Mouse (Mus musculus): ENCODE results near the gene Alox8. TPM values are rescaled to one million over a fixed set of nuclear protein-coding genes. Genes with fewer than 3 reads are reported as not detected.

The Alox8 gene
- polyA plus RNA-seq (2015; fragmentation: Nextera tagmentation; extraction: Ambion mirVana), result 0.05 and 0.06 TPM in 2 replicates

DNA sequence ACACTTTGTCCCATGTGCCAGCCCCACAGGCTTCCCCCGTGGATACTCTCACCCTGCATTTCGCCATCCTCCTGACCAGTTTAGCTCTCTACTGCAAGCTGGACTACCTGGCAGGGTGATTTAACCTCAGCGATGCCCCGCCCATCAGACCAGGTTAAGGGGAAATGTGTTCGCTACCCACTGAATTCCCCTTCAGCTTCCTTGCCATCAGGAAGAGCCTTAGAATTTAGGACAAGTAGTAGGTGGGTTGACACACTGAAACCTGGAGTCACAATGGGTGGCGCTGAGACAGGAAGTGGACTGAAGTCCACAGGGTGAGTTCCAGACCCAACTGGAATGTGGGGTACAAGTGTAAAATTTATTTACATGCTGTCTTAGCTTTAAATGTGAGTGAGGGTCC lies at the start of gene Alox8:
Gene Alox8, minus strand, starts transcription at position 101 of the 400 bp plus-strand sequence.
- H3K9ac ChIP-seq, result no peak within 1 kb of the TSS
- H3K4me1 ChIP-seq (replicated peaks), result no peaks in the 10 kb centered on the region
- H3K4me2 ChIP-seq, result no peak within 1 kb of the TSS
- H3K27ac ChIP-seq (replicated peaks), result no peak within 1 kb of the TSS
- no peaks in the 10 kb centered on the region for H3K36me3 ChIP-seq (replicated peaks)
- no peaks in the 10 kb centered on the region for H3K9me3 ChIP-seq (replicated peaks)
- H3K4me3 ChIP-seq (replicated peaks), result no peak within 1 kb of the TSS
- no peak for ATAC-seq (ENCODE audit: insufficient read depth)
- WGBS (ENCODE audit: insufficient replicate concordance), result 22% methylated on average over 6 of the region's 6 CpGs
- peaks cover 54% of the 10 kb centered on the region for H3K27me3 ChIP-seq

DNA sequence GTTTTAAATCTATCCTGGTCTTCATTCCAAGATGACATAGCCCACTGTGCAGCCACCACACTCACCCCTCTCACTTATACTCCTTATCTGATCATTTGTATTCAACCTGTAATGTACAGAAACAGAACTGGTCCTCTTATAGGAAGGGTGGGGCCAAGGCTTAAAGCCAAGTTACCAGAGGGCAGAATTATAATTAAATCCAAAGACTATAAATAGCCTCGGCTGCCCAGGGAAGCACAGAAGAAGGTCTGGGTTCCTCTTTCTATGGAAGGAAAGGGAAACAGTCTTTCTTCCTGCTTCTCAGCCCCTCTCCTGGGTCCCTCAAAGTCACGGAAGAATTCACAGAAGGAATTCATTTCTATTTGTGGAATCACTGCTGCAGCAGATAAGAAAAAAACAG lies 48.0 kb upstream of the Alox8 start:
- no peak overlapping the region for H3K4me2 ChIP-seq
- 11% methylated on average over 2 of the region's 2 CpGs for WGBS (ENCODE audit: insufficient replicate concordance)
- H3K27ac ChIP-seq (replicated peaks), result no peak overlapping the region

DNA sequence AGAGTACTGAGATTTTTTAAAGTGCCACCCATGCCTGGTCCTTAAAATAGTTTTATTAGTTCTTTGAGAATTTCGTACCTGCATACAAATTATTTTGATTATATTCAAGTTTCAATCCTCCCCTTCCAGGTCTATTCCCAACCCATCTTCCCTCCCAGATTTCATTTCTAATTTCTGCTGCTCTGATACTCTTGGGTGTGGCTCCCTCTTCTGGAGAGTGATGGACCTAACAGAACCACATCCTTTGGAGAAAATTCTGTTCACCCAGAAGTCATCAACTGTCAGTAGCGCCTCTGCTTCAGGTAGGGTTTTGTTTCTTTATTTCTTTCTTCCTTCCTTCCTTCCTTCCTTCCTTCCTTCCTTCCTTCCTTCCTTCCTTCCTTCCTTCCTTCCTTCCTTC lies 47.3 kb upstream of the Alox8 start:
- 9% methylated on average over 2 of the region's 2 CpGs for WGBS (ENCODE audit: insufficient replicate concordance)
- no peak for ATAC-seq (ENCODE audit: insufficient read depth)
- H3K9me3 ChIP-seq (replicated peaks), result no peaks in the 10 kb centered on the region

More for the DNA sequence above, 48.0 kb upstream of the Alox8 start:
- Histone ChIP-seq H3K27me3 (peaks cover 7% of the 10 kb centered on the region), H3K36me3 (replicated peaks) (no peaks in the 10 kb centered on the region), H3K9ac (no peak overlapping the region), H3K4me1 (replicated peaks) (no peaks in the 10 kb centered on the region), H3K9me3 (replicated peaks) (no peaks in the 10 kb centered on the region), H3K4me3 (replicated peaks) (no peak overlapping the region)
- no peak for ATAC-seq (ENCODE audit: insufficient read depth)

DNA sequence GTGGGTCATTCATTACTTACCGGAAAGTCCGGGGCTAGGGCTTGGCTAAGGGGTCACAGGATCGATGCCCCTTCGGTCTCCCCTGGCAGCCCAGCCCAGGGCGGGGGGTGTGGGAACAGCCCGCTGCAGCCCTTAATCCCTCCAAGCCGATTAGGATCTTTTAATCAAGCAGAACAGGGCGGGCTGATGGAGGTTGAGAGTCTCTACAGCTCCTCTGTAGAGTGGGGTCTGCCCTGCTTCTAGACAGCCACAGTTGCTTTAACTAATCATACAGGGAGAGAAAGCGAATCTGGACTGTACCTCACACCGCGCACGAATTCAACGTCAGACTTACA lies 39.2 kb upstream of the Alox8 start, which contains the start of gene Gucy2e:
Gene Gucy2e, minus strand, starts transcription at position 111 of the 335 bp plus-strand sequence.
- no peak within 1 kb of the TSS for H3K9ac ChIP-seq
- peak within 1 kb of the TSS; percentile 63 for H3K4me2 ChIP-seq
- H3K27me3 ChIP-seq, result peaks cover 65% of the 10 kb centered on the region
- H3K4me1 ChIP-seq (replicated peaks), result peaks cover 12% of the 10 kb centered on the region
- no peak for ATAC-seq (ENCODE audit: insufficient read depth)
- WGBS (ENCODE audit: insufficient replicate concordance), result 20% methylated on average over 13 of the region's 13 CpGs
- peak within 1 kb of the TSS; percentile 42 for H3K4me3 ChIP-seq (replicated peaks)
- H3K36me3 ChIP-seq (replicated peaks), result no peaks in the 10 kb centered on the region
- H3K9me3 ChIP-seq (replicated peaks), result no peaks in the 10 kb centered on the region
- no peak within 1 kb of the TSS for H3K27ac ChIP-seq (replicated peaks)

More for the DNA sequence above, 47.3 kb upstream of the Alox8 start:
- Histone ChIP-seq H3K36me3 (replicated peaks) (no peaks in the 10 kb centered on the region), H3K4me2 (no peak overlapping the region), H3K4me3 (replicated peaks) (no peak overlapping the region), H3K27me3 (peaks cover 7% of the 10 kb centered on the region), H3K9ac (no peak overlapping the region), H3K4me1 (replicated peaks) (no peaks in the 10 kb centered on the region), H3K27ac (replicated peaks) (no peak overlapping the region)

DNA sequence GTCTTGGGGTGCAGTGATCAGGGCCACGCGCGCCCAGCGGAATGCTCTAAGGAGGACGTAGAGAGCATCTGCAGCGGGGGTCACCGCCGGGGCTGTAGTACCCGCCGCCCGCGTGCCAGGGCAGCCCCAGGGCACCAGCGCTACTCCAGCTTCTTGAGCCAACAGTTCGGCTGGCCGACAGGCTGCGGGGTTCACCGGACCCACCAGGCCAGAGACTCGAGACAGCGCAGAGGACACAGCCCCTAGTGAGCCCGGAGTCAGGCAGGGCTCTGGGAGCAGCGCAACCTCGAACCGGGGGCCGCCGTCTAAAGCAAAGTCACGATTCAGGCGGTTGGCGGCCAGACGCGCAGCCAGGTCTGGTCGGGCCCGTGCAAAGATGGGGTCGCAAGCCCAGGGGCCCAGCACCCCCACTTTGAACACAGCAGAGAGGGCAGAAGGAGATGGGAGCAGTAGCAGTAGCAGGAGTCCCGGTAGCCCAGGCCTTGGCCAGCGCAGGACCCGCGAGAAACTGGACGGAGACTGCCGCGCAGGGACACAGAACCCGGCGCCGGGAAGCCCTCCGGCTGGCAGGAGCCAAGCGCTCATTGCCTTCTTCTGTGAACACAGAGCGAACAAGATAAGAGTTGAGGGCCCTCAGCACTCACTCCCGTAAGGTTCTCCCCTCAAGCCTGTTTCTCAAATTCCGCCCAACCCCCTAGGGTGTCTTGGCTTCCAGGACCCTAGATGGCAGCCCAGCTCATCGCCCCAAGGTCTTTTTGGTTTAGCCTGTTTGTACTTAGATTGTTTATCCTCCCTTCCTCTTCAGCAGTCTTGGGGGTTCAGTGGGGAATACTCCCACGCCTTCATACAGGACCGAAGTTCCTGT lies 38.6 kb upstream of the Alox8 start:
- H3K27me3 ChIP-seq, result peaks cover 65% of the 10 kb centered on the region
- H3K4me3 ChIP-seq (replicated peaks), result peak overlapping the region; percentile 42
- no peak overlapping the region for H3K27ac ChIP-seq (replicated peaks)
- H3K9me3 ChIP-seq (replicated peaks), result no peaks in the 10 kb centered on the region
- H3K9ac ChIP-seq, result no peak overlapping the region
- H3K4me2 ChIP-seq, result peak overlapping the region; percentile 63
- H3K4me1 ChIP-seq (replicated peaks), result peaks cover 12% of the 10 kb centered on the region
- no peaks in the 10 kb centered on the region for H3K36me3 ChIP-seq (replicated peaks)
- no peak for ATAC-seq (ENCODE audit: insufficient read depth)
- WGBS (ENCODE audit: insufficient replicate concordance), result 4% methylated on average over 51 of the region's 51 CpGs

DNA sequence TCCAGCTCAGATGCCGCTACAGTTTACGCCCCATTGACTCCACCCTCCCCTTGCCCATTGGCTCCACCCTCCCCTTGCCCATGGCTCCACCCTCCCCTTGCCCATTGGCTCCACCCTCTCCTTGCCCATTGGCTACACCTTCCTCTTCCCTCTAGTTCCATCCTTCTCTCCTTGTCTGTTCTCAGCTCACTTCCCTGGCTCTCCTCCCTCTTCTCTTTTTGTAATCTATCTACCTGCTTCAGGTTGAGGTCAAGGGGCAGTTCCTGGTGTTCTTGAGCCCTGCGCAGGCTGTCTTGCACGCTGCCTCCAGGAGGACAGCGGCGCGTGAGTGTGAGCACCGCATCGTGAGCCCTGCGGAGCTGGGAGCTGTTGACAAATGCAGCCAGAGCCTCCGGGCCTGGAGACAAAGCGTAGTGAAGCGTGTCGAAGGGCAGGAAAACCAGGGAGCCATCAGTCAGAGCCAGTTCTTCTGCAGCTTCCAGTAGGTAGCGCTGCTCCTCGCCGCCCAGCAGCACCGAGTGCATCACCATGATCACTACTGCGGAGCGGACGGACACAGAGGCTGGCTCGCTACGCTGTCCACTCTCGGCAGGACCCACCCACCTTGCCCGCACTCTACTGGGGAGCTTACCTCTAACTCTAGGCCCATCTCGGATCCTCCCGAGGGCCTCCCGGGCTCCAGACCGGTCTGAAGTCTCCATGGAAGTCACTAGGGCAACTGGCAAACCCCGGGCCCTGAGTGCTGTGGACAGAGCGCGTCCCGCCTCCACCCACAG lies 37.8 kb upstream of the Alox8 start:
- peaks cover 12% of the 10 kb centered on the region for H3K4me1 ChIP-seq (replicated peaks)
- H3K9me3 ChIP-seq (replicated peaks), result no peaks in the 10 kb centered on the region
- no peaks in the 10 kb centered on the region for H3K36me3 ChIP-seq (replicated peaks)
- no peak overlapping the region for H3K9ac ChIP-seq
- peak overlapping the region; percentile 42 for H3K4me3 ChIP-seq (replicated peaks)
- peaks cover 65% of the 10 kb centered on the region for H3K27me3 ChIP-seq
- 2% methylated on average over 33 of the region's 33 CpGs for WGBS (ENCODE audit: insufficient replicate concordance)
- ATAC-seq (ENCODE audit: insufficient read depth), result peak; percentile 64
- peak overlapping the region; percentile 63 for H3K4me2 ChIP-seq
- H3K27ac ChIP-seq (replicated peaks), result no peak overlapping the region

DNA sequence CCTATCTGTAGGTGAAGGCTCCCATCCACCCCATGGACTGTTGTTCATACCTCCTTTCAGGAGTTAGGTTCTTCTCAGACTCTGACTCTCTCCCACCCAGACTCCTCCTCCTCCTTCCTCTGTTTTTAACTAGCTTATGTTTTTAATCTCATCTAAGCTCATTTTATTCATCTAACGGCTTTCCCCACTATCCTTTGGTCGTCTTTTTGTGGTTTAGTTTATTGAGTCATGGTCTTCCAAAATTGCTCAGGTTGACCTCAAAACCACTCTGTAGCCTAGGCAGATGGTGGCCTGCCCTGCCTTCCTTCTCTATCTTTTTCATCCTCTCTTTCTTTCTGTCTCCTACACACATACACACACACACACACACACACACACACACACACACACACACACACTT lies 35.5 kb upstream of the Alox8 start:
- peaks cover 65% of the 10 kb centered on the region for H3K27me3 ChIP-seq
- no peak overlapping the region for H3K9ac ChIP-seq
- no peaks in the 10 kb centered on the region for H3K36me3 ChIP-seq (replicated peaks)
- 27% methylated on average over 2 of the region's 2 CpGs for WGBS (ENCODE audit: insufficient replicate concordance)
- ATAC-seq (ENCODE audit: insufficient read depth), result no peak
- no peak overlapping the region for H3K27ac ChIP-seq (replicated peaks)
- no peaks in the 10 kb centered on the region for H3K9me3 ChIP-seq (replicated peaks)
- peaks cover 12% of the 10 kb centered on the region for H3K4me1 ChIP-seq (replicated peaks)
- no peak overlapping the region for H3K4me2 ChIP-seq
- H3K4me3 ChIP-seq (replicated peaks), result no peak overlapping the region

DNA sequence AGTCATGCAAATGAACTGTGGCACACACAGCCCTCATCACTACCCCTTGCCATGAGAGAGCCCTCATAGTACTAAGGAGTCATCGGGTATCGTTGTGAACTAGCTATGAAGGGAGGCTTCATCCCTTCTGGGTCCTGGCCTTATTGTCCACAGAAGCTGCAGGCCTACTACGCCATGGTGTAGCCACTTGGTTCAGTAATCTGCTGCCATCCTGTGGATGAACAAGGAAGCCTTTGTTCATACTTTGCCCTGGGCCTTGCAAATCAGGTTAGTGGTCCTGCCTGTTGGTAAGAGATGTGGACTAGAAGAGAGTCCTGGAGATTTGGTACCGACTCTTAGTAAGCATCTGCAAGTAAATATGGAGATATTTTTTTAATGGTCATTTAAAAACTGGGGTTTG lies 32.8 kb upstream of the Alox8 start:
- ATAC-seq (ENCODE audit: insufficient read depth), result no peak
- Histone ChIP-seq H3K4me3 (replicated peaks) (no peak overlapping the region), H3K4me1 (replicated peaks) (peaks cover 6% of the 10 kb centered on the region), H3K27ac (replicated peaks) (no peak overlapping the region), H3K9ac (no peak overlapping the region), H3K9me3 (replicated peaks) (no peaks in the 10 kb centered on the region), H3K27me3 (peaks cover 53% of the 10 kb centered on the region), H3K36me3 (replicated peaks) (no peaks in the 10 kb centered on the region), H3K4me2 (no peak overlapping the region)
- 61% methylated on average over 4 of the region's 4 CpGs for WGBS (ENCODE audit: insufficient replicate concordance)

DNA sequence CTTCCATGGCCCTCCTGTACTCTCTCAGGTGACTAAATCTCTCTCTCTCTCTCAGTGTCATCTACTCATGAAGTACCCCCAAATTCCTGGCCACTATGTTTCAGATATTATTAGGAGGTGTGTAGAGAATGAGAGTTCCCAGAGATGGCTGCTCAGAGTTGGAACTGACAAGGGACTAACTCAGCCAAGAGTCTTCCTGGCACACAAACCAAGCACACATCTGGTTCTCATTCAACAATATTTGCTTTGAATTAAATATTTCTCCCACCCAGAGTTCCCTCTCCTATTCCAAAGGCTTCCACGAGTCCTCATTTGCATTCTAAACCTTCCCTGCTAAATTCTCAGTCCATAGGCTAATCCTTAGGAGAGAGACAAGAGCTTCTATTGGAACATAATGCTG lies 28.1 kb upstream of the Alox8 start:
- no peaks in the 10 kb centered on the region for H3K9me3 ChIP-seq (replicated peaks)
- no peak overlapping the region for H3K27ac ChIP-seq (replicated peaks)
- H3K27me3 ChIP-seq, result peaks cover 22% of the 10 kb centered on the region
- H3K4me1 ChIP-seq (replicated peaks), result no peaks in the 10 kb centered on the region
- H3K9ac ChIP-seq, result no peak overlapping the region
- ATAC-seq (ENCODE audit: insufficient read depth), result no peak
- 22% methylated on average over 1 of the region's 1 CpGs for WGBS (ENCODE audit: insufficient replicate concordance)
- H3K4me3 ChIP-seq (replicated peaks), result no peak overlapping the region
- H3K36me3 ChIP-seq (replicated peaks), result no peaks in the 10 kb centered on the region
- H3K4me2 ChIP-seq, result no peak overlapping the region

DNA sequence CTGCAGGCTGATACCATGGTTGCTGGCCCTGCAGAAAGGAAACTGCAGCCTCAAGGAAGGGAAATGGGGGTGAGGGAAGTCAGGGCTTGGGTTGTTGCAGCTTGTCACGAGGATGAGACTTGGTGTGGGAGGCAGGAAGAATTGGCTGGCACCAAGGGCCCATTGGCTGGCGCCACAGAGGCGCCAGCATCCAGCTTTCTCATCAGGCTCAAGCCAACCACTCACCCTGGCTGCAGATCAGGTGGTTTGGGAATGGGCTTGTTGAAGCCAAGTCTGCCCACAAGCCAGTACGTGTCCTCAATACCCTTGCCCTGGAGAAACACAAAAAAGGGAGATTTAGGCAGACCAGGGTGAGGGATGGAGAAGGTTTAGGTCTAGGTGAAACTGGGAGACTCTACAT lies 25.5 kb upstream of the Alox8 start:
- no peak overlapping the region for H3K4me2 ChIP-seq
- no peaks in the 10 kb centered on the region for H3K4me1 ChIP-seq (replicated peaks)
- no peak for ATAC-seq (ENCODE audit: insufficient read depth)
- H3K36me3 ChIP-seq (replicated peaks), result no peaks in the 10 kb centered on the region
- 59% methylated on average over 4 of the region's 4 CpGs for WGBS (ENCODE audit: insufficient replicate concordance)
- no peak overlapping the region for H3K9ac ChIP-seq
- H3K27ac ChIP-seq (replicated peaks), result no peak overlapping the region
- no peaks in the 10 kb centered on the region for H3K9me3 ChIP-seq (replicated peaks)
- peaks cover 15% of the 10 kb centered on the region; the same call in 1 of the 2 replicates for H3K27me3 ChIP-seq
- H3K4me3 ChIP-seq (replicated peaks), result no peak overlapping the region

DNA sequence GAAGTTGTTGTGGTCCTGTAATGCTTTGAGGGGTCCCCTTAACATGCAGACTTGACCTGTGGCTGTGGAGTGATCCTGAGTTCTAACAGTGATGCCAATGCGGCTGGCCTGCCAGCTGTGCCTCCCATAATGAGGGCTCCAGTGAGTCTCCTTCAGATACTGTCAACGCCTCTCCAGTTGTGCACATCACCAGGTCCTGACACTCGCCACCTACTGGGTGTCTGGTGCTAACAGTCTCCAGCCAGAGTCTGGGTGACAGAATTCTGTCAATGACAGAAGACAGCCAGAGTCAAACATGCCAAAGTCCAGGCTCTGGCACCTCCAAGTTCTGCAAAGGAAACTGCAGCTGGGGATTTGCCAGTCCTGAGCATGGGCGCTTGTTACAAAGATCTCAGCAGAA lies 23.4 kb upstream of the Alox8 start:
- no peaks in the 10 kb centered on the region for H3K36me3 ChIP-seq (replicated peaks)

More for the DNA sequence above, 23.4 kb upstream of the Alox8 start:
- Histone ChIP-seq H3K27me3 (0 out of 2 replicates have a peak, but pooled peaks cover 2% of the 10 kb centered on the region), H3K27ac (replicated peaks) (no peak overlapping the region), H3K4me3 (replicated peaks) (no peak overlapping the region), H3K4me2 (no peak overlapping the region), H3K4me1 (replicated peaks) (no peaks in the 10 kb centered on the region), H3K9ac (no peak overlapping the region), H3K9me3 (replicated peaks) (no peaks in the 10 kb centered on the region)
- no peak for ATAC-seq (ENCODE audit: insufficient read depth)
- 59% methylated on average over 4 of the region's 4 CpGs for WGBS (ENCODE audit: insufficient replicate concordance)

Data from liver, embryonic 15.5 days (tissue).